Mouse (Mus musculus) MEL (cell line): Measurements from ENCODE around the gene Parp16. TPM values are rescaled to one million over a fixed set of nuclear protein-coding genes. Genes with fewer than 3 reads are reported as not detected.

ENCODE experiments used
- DNase-seq: peaks from one replicate; pipeline ENCODE4 v3.0.0; 2011; ENCODE audit warnings: low read depth, low spot score
- H3K27ac ChIP-seq: 2 replicates; pipeline ENCODE4 v1.5.1; 2012; ENCODE audit warnings: low read depth, mild to moderate bottlenecking, control low read depth, low read length, moderate library complexity; ENCODE audit not compliant: control insufficient read depth
- H3K27me3 ChIP-seq, 2 experiments: fragments of 150-350 bp in 1 of 2; sonication (generic) in 1 of 2; 2 replicates each; pipeline ENCODE4 v1.6.1; 2012; ENCODE audit warnings: low read length in 2 of 2, mild to moderate bottlenecking in 2 of 2, improper control_type of control experiment in 1 of 2, moderate library complexity in 1 of 2; ENCODE audit not compliant: insufficient read depth in 2 of 2, control insufficient read depth in 1 of 2
- H3K36me3 ChIP-seq, 2 experiments: 2 replicates each; pipeline ENCODE4 v1.6.1; 2012 to 2014; ENCODE audit warnings: low read length in 2 of 2, improper control_type of control experiment in 1 of 2, inconsistent platforms in 1 of 2, mild to moderate bottlenecking in 1 of 2; ENCODE audit not compliant: insufficient read depth in 2 of 2, control insufficient read depth in 1 of 2
- H3K4me1 ChIP-seq, 2 experiments: fragments of 150-350 bp in 1 of 2; sonication (generic) in 1 of 2; 2 replicates each; pipeline ENCODE4 v1.6.1; 2012; ENCODE audit warnings: low read length in 2 of 2, improper control_type of control experiment in 1 of 2, mild to moderate bottlenecking in 1 of 2; ENCODE audit not compliant: insufficient read depth in 2 of 2, control insufficient read depth in 1 of 2
- H3K4me3 ChIP-seq, 2 experiments: fragments of 150-350 bp in 1 of 2; sonication (generic) in 1 of 2; 2 replicates each; pipeline ENCODE4 v1.5.1; 2012; ENCODE audit warnings: low read depth in 2 of 2, low read length in 2 of 2, mild to moderate bottlenecking in 2 of 2, moderate library complexity in 2 of 2, control low read depth in 1 of 2, improper control_type of control experiment in 1 of 2; ENCODE audit not compliant: control insufficient read depth in 1 of 2, insufficient read depth in 1 of 2
- H3K79me2 ChIP-seq: 2 replicates; pipeline ENCODE4 v1.6.1; 2012; ENCODE audit warnings: mild to moderate bottlenecking, low read length, moderate library complexity; ENCODE audit not compliant: control insufficient read depth, poor library complexity, insufficient read depth
- H3K9ac ChIP-seq: 2 replicates; pipeline ENCODE4 v1.6.1; 2012; ENCODE audit warnings: low read depth, mild to moderate bottlenecking, control low read depth, low read length, moderate library complexity; ENCODE audit not compliant: control insufficient read depth, poor library complexity, severe bottlenecking
- H3K9me3 ChIP-seq: fragments of 150-350 bp; sonication (generic); replicated peaks from 2 replicates; pipeline ENCODE4 v1.6.1; 2012; ENCODE audit warnings: mild to moderate bottlenecking, low read length, improper control_type of control experiment, moderate library complexity; ENCODE audit not compliant: insufficient read depth
- BHLHE40 ChIP-seq: IDR thresholded peaks from 2 replicates; pipeline ENCODE4 v1.6.1; 2012; ENCODE audit warnings: low read depth, mild to moderate bottlenecking, inconsistent platforms, low read length, improper control_type of control experiment, borderline replicate concordance
- CHD2 ChIP-seq: IDR thresholded peaks from 2 replicates; pipeline ENCODE4 v1.6.1; 2011; ENCODE audit warnings: low read length, improper control_type of control experiment
- CTCF ChIP-seq, 3 experiments: IDR thresholded peaks in 2 of 3; conservative IDR thresholded peaks in 1 of 3; 2 replicates each; pipeline ENCODE4 v1.5.1; 2011 to 2012; ENCODE audit warnings: low read length in 3 of 3, low read depth in 2 of 3, mild to moderate bottlenecking in 2 of 3, improper control_type of control experiment in 1 of 3, inconsistent platforms in 1 of 3, mixed read lengths in 1 of 3, moderate library complexity in 1 of 3; ENCODE audit not compliant: control insufficient read depth in 1 of 3, insufficient read depth in 1 of 3, poor library complexity in 1 of 3, severe bottlenecking in 1 of 3
- E2F4 ChIP-seq: IDR thresholded peaks from 2 replicates; pipeline ENCODE4 v1.6.1; 2011; ENCODE audit warnings: low read depth, low read length, improper control_type of control experiment, borderline replicate concordance
- ELF1 ChIP-seq: IDR thresholded peaks from 2 replicates; pipeline ENCODE4 v1.6.1; 2014; ENCODE audit warnings: low read depth, mild to moderate bottlenecking, inconsistent platforms, low read length, improper control_type of control experiment, moderate library complexity
- EP300 ChIP-seq, 2 experiments: IDR thresholded peaks; 2 replicates each; pipeline ENCODE4 v1.6.1; 2011; ENCODE audit warnings: improper control_type of control experiment in 2 of 2, low read length in 2 of 2, low read depth in 1 of 2, mild to moderate bottlenecking in 1 of 2
- GATA1 ChIP-seq: IDR thresholded peaks from 2 replicates; pipeline ENCODE4 v1.6.1; 2011; ENCODE audit warnings: low read depth, low read length, improper control_type of control experiment
- KAT2A ChIP-seq: conservative IDR thresholded peaks from 2 replicates; pipeline ENCODE4 v1.6.1; 2012; ENCODE audit warnings: low read depth, low read length, improper control_type of control experiment, inconsistent platforms
- MAFK ChIP-seq: IDR thresholded peaks from 2 replicates; pipeline ENCODE4 v1.6.1; 2011; ENCODE audit warnings: low read depth, mild to moderate bottlenecking, low read length, improper control_type of control experiment, borderline replicate concordance
- MAX ChIP-seq: IDR thresholded peaks from 2 replicates; pipeline ENCODE4 v1.6.1; 2011; ENCODE audit warnings: low read length, improper control_type of control experiment
- MEF2A ChIP-seq: IDR thresholded peaks from 2 replicates; pipeline ENCODE4 v1.6.1; 2014; ENCODE audit warnings: low read depth, mild to moderate bottlenecking, inconsistent platforms, low read length, improper control_type of control experiment; ENCODE audit not compliant: poor library complexity, insufficient replicate concordance, severe bottlenecking; ENCODE audit errors: extremely low read depth
- MYB ChIP-seq: IDR thresholded peaks from 2 replicates; pipeline ENCODE4 v1.6.1; 2011; ENCODE audit warnings: mild to moderate bottlenecking, low read depth, low read length, improper control_type of control experiment
- MYC ChIP-seq: IDR thresholded peaks from 2 replicates; pipeline ENCODE4 v1.6.1; 2011; ENCODE audit warnings: low read depth, mild to moderate bottlenecking, low read length, improper control_type of control experiment, moderate library complexity
- NELFE ChIP-seq: IDR thresholded peaks from 2 replicates; pipeline ENCODE4 v1.6.1; 2011; ENCODE audit warnings: low read depth, low read length, improper control_type of control experiment
- NRF1 ChIP-seq: IDR thresholded peaks from 2 replicates; pipeline ENCODE4 v1.6.1; 2014; ENCODE audit warnings: low read depth, mild to moderate bottlenecking, inconsistent platforms, low read length, improper control_type of control experiment, moderate library complexity; ENCODE audit not compliant: poor library complexity, insufficient read depth, severe bottlenecking
- POLR2A ChIP-seq, 2 experiments: IDR thresholded peaks; 2 replicates each; pipeline ENCODE4 v1.6.1; 2011 to 2012; ENCODE audit warnings: low read length in 2 of 2, mild to moderate bottlenecking in 2 of 2, control low read depth in 1 of 2, improper control_type of control experiment in 1 of 2, low read depth in 1 of 2, moderate library complexity in 1 of 2; ENCODE audit not compliant: control insufficient read depth in 1 of 2, insufficient read depth in 1 of 2, poor library complexity in 1 of 2
- POLR2AphosphoS5 ChIP-seq: IDR thresholded peaks from 2 replicates; pipeline ENCODE4 v1.6.1; 2012; ENCODE audit warnings: low read depth, borderline replicate concordance, mild to moderate bottlenecking, inconsistent platforms, low read length, moderate library complexity, mixed read lengths
- RAD21 ChIP-seq: IDR thresholded peaks from 2 replicates; pipeline ENCODE4 v1.6.1; 2011; ENCODE audit warnings: mild to moderate bottlenecking, low read depth, low read length, improper control_type of control experiment
- RCOR1 ChIP-seq: IDR thresholded peaks from 2 replicates; pipeline ENCODE4 v1.6.1; 2012; ENCODE audit warnings: low read depth, mild to moderate bottlenecking, inconsistent platforms, low read length, improper control_type of control experiment
- SMC3 ChIP-seq: IDR thresholded peaks from 2 replicates; pipeline ENCODE4 v1.6.1; 2011; ENCODE audit warnings: low read depth, low read length, improper control_type of control experiment
- UBTF ChIP-seq: IDR thresholded peaks from 2 replicates; pipeline ENCODE4 v1.6.1; 2012; ENCODE audit warnings: low read depth, mild to moderate bottlenecking, inconsistent platforms, low read length, improper control_type of control experiment, moderate library complexity, borderline replicate concordance; ENCODE audit not compliant: insufficient read depth
- USF2 ChIP-seq, 2 experiments: IDR thresholded peaks; 2 replicates each; pipeline ENCODE4 v1.6.1; 2011 to 2012; ENCODE audit warnings: improper control_type of control experiment in 2 of 2, low read length in 2 of 2, borderline replicate concordance in 1 of 2, inconsistent platforms in 1 of 2, low read depth in 1 of 2, mild to moderate bottlenecking in 1 of 2; ENCODE audit not compliant: insufficient read depth in 1 of 2
- ZC3H11A ChIP-seq: IDR thresholded peaks from 2 replicates; pipeline ENCODE4 v1.6.1; 2012; ENCODE audit warnings: low read depth, mild to moderate bottlenecking, inconsistent platforms, low read length, improper control_type of control experiment
- polyA plus RNA-seq, 2 experiments: library from polyadenylated mRNA; stranded (reverse) in 1 of 2; unstranded in 1 of 2; fragments of >175 nt in 1 of 2; fragments of >200 nt in 1 of 2; gene quantifications; 2 replicates each; pipeline versions ENCODE4 v1.2.1 to v1.2.4; 2012; ENCODE audit warnings: low replicate concordance in 2 of 2, low read depth in 1 of 2; ENCODE audit not compliant: insufficient read length in 2 of 2, insufficient read depth in 1 of 2, missing spikeins in 1 of 2
- total RNA-seq: library from RNA; depleted of rRNA; stranded (reverse); fragments of 300-350 nt; gene quantifications from 2 replicates; pipeline ENCODE4 v1.2.3, GENCODE M21; 2012

Parp16 gene
- total and polyA plus RNA-seq, 3 experiments: 1.3 to 5.1 TPM; not detected in 1

GRCm38 (mm10) chr9:65241973-65242372, 46.8 kb downstream of the Parp16 start:
- Histone ChIP-seq H3K4me1 (no peaks in the 10 kb centered on the region), H3K4me3 (no peak overlapping the region), H3K9ac (no peak overlapping the region), H3K36me3 (no peaks in the 10 kb centered on the region), H3K9me3 (no peaks in the 10 kb centered on the region), H3K27ac (no peak overlapping the region), H3K79me2 (no peaks in the 10 kb centered on the region)
- DNase-seq: no peak
- TF ChIP-seq EP300 (IDR thresholded peaks at IDR 0.05; ENCODE audit: low read depth in 1 of 2, low read length in 2 of 2) (no peak), NELFE (no peak), RAD21 (no peak), MAX (no peak), E2F4 (no peak), POLR2A (IDR thresholded peaks at IDR 0.05; ENCODE audit: control insufficient read depth in 1 of 2, insufficient read depth in 1 of 2, low read depth in 1 of 2, low read length in 2 of 2, poor library complexity in 1 of 2) (no peak), NRF1 (no peak), KAT2A (no peak), BHLHE40 (no peak), ELF1 (no peak), GATA1 (no peak), ZC3H11A (no peak), UBTF (no peak), USF2 (IDR thresholded peaks at IDR 0.05; ENCODE audit: borderline replicate concordance in 1 of 2, insufficient read depth in 1 of 2, low read depth in 1 of 2, low read length in 2 of 2) (no peak), SMC3 (no peak), MEF2A (no peak), CHD2 (no peak)
- TF ChIP-seq, all 39 proteins: peak for 0
- peaks cover 0 to 6% of the 10 kb centered on the region in 2 experiments; a peak in 3 of 4 replicates for H3K27me3 ChIP-seq

GRCm38 (mm10) chr9:65243249-65243648, 48.1 kb downstream of the Parp16 start:
- Histone ChIP-seq H3K4me3 (no peak overlapping the region), H3K79me2 (no peaks in the 10 kb centered on the region), H3K27me3 (peaks cover 0 to 6% of the 10 kb centered on the region in 2 experiments; a peak in 3 of 4 replicates), H3K9ac (no peak overlapping the region), H3K27ac (no peak overlapping the region), H3K9me3 (no peaks in the 10 kb centered on the region), H3K4me1 (no peaks in the 10 kb centered on the region), H3K36me3 (no peaks in the 10 kb centered on the region)
- no peak for DNase-seq
- TF ChIP-seq RCOR1 (no peak), ELF1 (no peak), E2F4 (no peak), MYC (no peak), MYB (no peak), MEF2A (no peak), POLR2AphosphoS5 (no peak), MAFK (no peak), CTCF (IDR thresholded peaks at IDR 0.05 in 2 of 3, conservative IDR thresholded peaks at IDR 0.05 in 1 of 3; ENCODE audit: control insufficient read depth in 1 of 3, insufficient read depth in 1 of 3, low read depth in 2 of 3, low read length in 3 of 3, poor library complexity in 1 of 3, severe bottlenecking in 1 of 3) (no peak), MAX (no peak), RAD21 (no peak)
